In the genomic region with DNA sequence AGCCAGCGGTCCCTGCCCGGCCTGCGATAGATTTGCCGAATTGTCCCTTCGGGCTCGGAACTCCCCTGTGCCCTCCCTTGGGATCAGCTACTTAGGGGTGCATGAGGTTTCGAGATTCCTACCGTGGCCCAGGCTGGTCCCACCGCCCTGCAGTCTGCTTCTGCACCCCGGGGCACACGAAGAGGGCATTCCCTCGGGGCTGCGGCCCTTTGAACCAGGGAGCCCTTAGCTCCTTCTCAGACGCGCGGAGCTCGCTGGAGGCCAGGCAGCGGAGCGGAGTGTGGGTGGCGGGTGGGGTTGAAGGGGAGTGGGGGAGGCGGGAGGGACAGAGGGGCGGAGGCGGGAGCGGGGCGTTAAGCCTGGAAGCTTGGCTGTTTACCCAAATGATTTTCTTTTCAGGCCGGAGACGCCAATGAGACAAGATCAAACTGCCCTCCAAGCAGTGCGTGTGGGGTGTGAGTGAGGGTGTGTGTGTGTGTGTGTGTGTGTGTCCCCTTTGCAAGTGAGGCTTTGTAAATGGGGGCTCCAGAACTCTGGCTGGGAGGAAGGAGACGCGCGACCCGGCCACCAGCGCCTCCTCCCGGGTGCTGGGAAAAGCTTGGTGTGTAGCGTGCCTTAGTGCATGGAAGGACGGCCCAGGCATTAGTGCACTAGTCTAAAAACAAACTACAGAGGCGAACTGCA, we compare ENCODE assay signal across 8 mouse cellular contexts. TPM values are rescaled to one million over a fixed set of nuclear protein-coding genes. Genes with fewer than 3 reads are reported as not detected.
DNase-seq lines count a peak whose midpoint lies in the region; ATAC-seq lines count a peak whose summit lies in the region.

No protein-coding gene starts in this region.

- intact Hi-C loops in heart, postnatal 25 days (cut with DNase I), result loop anchor here (5.0 to 10.0 kb wide), 2 partner anchors 220 to 523 kb away; no protein-coding TSS in a partner anchor

- no peak overlapping the region for H3K9ac ChIP-seq in heart, embryonic 12.5 days
- peak overlapping the region; percentile 64 for H3K9ac ChIP-seq in forebrain, embryonic 13.5 days
- 0 out of 2 replicates have a peak overlapping the region, but pooled peaks have one; percentile 18 for H3K9ac ChIP-seq in neural tube, embryonic 11.5 days (ENCODE audit: low read length)

- H3K36me3 ChIP-seq in heart, embryonic 12.5 days, result no peaks in the 10 kb centered on the region
- H3K36me3 ChIP-seq in forebrain, embryonic 13.5 days (ENCODE audit: poor library complexity, severe bottlenecking), result no peaks in the 10 kb centered on the region
- H3K36me3 ChIP-seq in neural tube, embryonic 11.5 days (ENCODE audit: control insufficient read depth, insufficient read depth, low read length), result no peaks in the 10 kb centered on the region

- peaks cover 12% of the 10 kb centered on the region; the same call in 1 of the 2 replicates for H3K4me1 ChIP-seq in heart, embryonic 12.5 days (replicated peaks)
- peaks cover 15% of the 10 kb centered on the region for H3K4me1 ChIP-seq in forebrain, embryonic 13.5 days
- peaks cover 11% of the 10 kb centered on the region; the same call in 1 of the 2 replicates for H3K4me1 ChIP-seq in neural tube, embryonic 11.5 days (ENCODE audit: control insufficient read depth, insufficient read depth, low read length)

- peak overlapping the region; percentile 58 for H3K4me2 ChIP-seq in heart, embryonic 12.5 days
- H3K4me2 ChIP-seq in forebrain, embryonic 13.5 days, result peak overlapping the region; percentile 44
- peak overlapping the region; percentile 44 for H3K4me2 ChIP-seq in neural tube, embryonic 11.5 days (ENCODE audit: low read depth)

- no peak for DNase-seq in heart, postnatal 25 days (ENCODE audit: low spot score)
- DNase-seq in kidney, postnatal 25 days, result peak; percentile 41 to 62
- peak; percentile 66 for DNase-seq in neural tube, embryonic 11.5 days (ENCODE audit: low spot score)
- no peak for DNase-seq in frontal cortex, postnatal 14 days (ENCODE audit: low spot score in 2 of 2)
- DNase-seq in thymus, postnatal 0 days (ENCODE audit: low spot score), result no peak
- no peak for DNase-seq in cerebellum, adult 8-10 months

- H3K27ac ChIP-seq in heart, embryonic 12.5 days (ENCODE audit: poor library complexity, severe bottlenecking), result no peak overlapping the region
- peak overlapping the region; percentile 85 for H3K27ac ChIP-seq in forebrain, embryonic 13.5 days
- no peak overlapping the region for H3K27ac ChIP-seq in neural tube, embryonic 11.5 days (ENCODE audit: low read depth, low read length)

- H3K27me3 ChIP-seq in heart, embryonic 12.5 days (replicated peaks), result peaks cover 87% of the 10 kb centered on the region
- peaks cover 95% of the 10 kb centered on the region for H3K27me3 ChIP-seq in forebrain, embryonic 13.5 days
- peaks cover 56% of the 10 kb centered on the region for H3K27me3 ChIP-seq in neural tube, embryonic 11.5 days (ENCODE audit: control insufficient read depth, insufficient read depth, low read length)

- ATAC-seq in heart, embryonic 12.5 days (ENCODE audit: insufficient number of reproducible peaks, low FRiP score), result no peak
- ATAC-seq in forebrain, embryonic 13.5 days, result peak; percentile 39; the same call in 1 of the 2 replicates
- ATAC-seq in neural tube, embryonic 11.5 days (ENCODE audit: insufficient read depth, low FRiP score, low TSS enrichment), result peak; percentile 23

- WGBS in heart, embryonic 12.5 days, result 3% methylated on average over 37 of the region's 37 CpGs
- 2% methylated on average over 37 of the region's 37 CpGs for WGBS in forebrain, embryonic 13.5 days
- under 1% methylated on average over 37 of the region's 37 CpGs for WGBS in neural tube, embryonic 11.5 days

- no peaks in the 10 kb centered on the region for H3K9me3 ChIP-seq in heart, embryonic 12.5 days (replicated peaks)
- H3K9me3 ChIP-seq in forebrain, embryonic 13.5 days (replicated peaks), result no peaks in the 10 kb centered on the region
- H3K9me3 ChIP-seq in neural tube, embryonic 11.5 days (ENCODE audit: control insufficient read depth, low read length), result no peaks in the 10 kb centered on the region

- peak overlapping the region; percentile 32 for H3K4me3 ChIP-seq in heart, embryonic 12.5 days
- peak overlapping the region; percentile 31 for H3K4me3 ChIP-seq in forebrain, embryonic 13.5 days
- H3K4me3 ChIP-seq in neural tube, embryonic 11.5 days (ENCODE audit: low read depth, low read length), result peak overlapping the region; percentile 14; the same call in 1 of the 2 replicates

RNA-seq across cellular contexts. Expression of gene Nr2f2, which starts 28.8 kb away (rescaled TPM):
- 26.5 and 27.7 TPM in 2 replicates for polyA plus RNA-seq in heart, embryonic 12.5 days (2016; fragmentation: Nextera tagmentation; extraction: Ambion mirVana)
- total RNA-seq in heart, postnatal 25 days (2021), result 10 to 100 TPM; 19.9 to 25.0 TPM
- 97.9 and 132 TPM in 2 replicates for polyA plus RNA-seq in forebrain, embryonic 13.5 days (2015; fragmentation: Nextera tagmentation; extraction: Ambion mirVana)
- polyA plus RNA-seq in neural tube, embryonic 11.5 days (2014; fragmentation: Nextera tagmentation; extraction: Ambion mirVana), result 88.5 and 95.9 TPM in 2 replicates
- 4.3 and 5.3 TPM in 2 replicates for polyA plus RNA-seq in thymus, postnatal 0 days (2015; fragmentation: Nextera tagmentation; extraction: Ambion mirVana)

Comparison
In these comparisons a context has a peak if more than half of its experiments do, and no peak if none do; other contexts are left out.
1. DNase-seq: peak in kidney, postnatal 25 days (2 of 2) and neural tube, embryonic 11.5 days (single experiment); none in heart, postnatal 25 days (single experiment), frontal cortex, postnatal 14 days (0 of 2), thymus, postnatal 0 days (single experiment) and cerebellum, adult 8-10 months (single experiment).
2. Peak in every context shown above with its lines, with median percentiles within 50 percentile points of each other: H3K4me2 ChIP-seq and H3K4me3 ChIP-seq.